8 mouse cellular contexts compared by ENCODE assay signal in genomic region chr15:95887365-95887764, GRCm38 (mm10).
DNase-seq lines count a peak whose midpoint lies in the region; ATAC-seq lines count a peak whose summit lies in the region.

No protein-coding gene starts in this region.

- no peak overlapping the region for H3K9ac ChIP-seq in lung, embryonic 15.5 days

- ATAC-seq in granulocyte monocyte progenitor cell, adult 5-6 weeks (replicated peaks; ENCODE audit: poor library complexity, severe bottlenecking): peak; percentile 52
- peak; percentile 43; the same call in 1 of the 2 replicates for ATAC-seq in lung, embryonic 15.5 days (ENCODE audit: borderline replicate concordance, extremely low read depth, low FRiP score, low TSS enrichment)

- WGBS in lung, embryonic 15.5 days: 18% methylated on average over 5 of the region's 5 CpGs

- H3K4me2 ChIP-seq in lung, embryonic 15.5 days: 0 out of 2 replicates have a peak overlapping the region, but pooled peaks have one; percentile 13

- peak; percentile 45 for DNase-seq in layer of hippocampus, adult 11-12 months (ENCODE audit: low spot score)
- no peak for DNase-seq in layer of hippocampus, postnatal 10 days (ENCODE audit: low spot score in 2 of 2)
- DNase-seq in NIH3T3 (ENCODE audit: low read depth): peak; percentile 67
- DNase-seq in cerebellum, adult 18-20 months: no peak
- DNase-seq in retina, postnatal 1 day: no peak
- DNase-seq in kidney, adult 18-20 months: no peak

- peak overlapping the region; percentile 65 for H3K27ac ChIP-seq in lung, embryonic 15.5 days

- H3K9me3 ChIP-seq in lung, embryonic 15.5 days: no peaks in the 10 kb centered on the region

- no peaks in the 10 kb centered on the region for H3K36me3 ChIP-seq in lung, embryonic 15.5 days

- peaks cover 41% of the 10 kb centered on the region for H3K4me1 ChIP-seq in lung, embryonic 15.5 days

- H3K4me3 ChIP-seq in lung, embryonic 15.5 days: no peak overlapping the region

- no peaks in the 10 kb centered on the region for H3K27me3 ChIP-seq in lung, embryonic 15.5 days

Comparison
In these comparisons a context has a peak if more than half of its experiments do, and no peak if none do; other contexts are left out.
1. DNase-seq: peak in layer of hippocampus, adult 11-12 months (single experiment) and NIH3T3 (single experiment); none in layer of hippocampus, postnatal 10 days (0 of 2), cerebellum, adult 18-20 months (0 of 2), retina, postnatal 1 day (single experiment) and kidney, adult 18-20 months (single experiment).